Mouse (Mus musculus): ENCODE results near the gene Zfp385a. TPM values are rescaled to one million over a fixed set of nuclear protein-coding genes. Genes with fewer than 3 reads are reported as not detected.

Gene Zfp385a
- polyA plus RNA-seq, 1 experiment from 2014 or later: 27.4 TPM

- H3K9me3 ChIP-seq (ENCODE audit: control insufficient read depth, low read length): no peaks in the 10 kb centered on the region
- ATAC-seq (replicated peaks; ENCODE audit: low FRiP score): no peak
- DNase-seq (ENCODE audit: low spot score): no peak
- H3K4me2 ChIP-seq (ENCODE audit: low read depth, low read length, severe bottlenecking): no peak overlapping the region
- no peaks in the 10 kb centered on the region for H3K27me3 ChIP-seq (ENCODE audit: control insufficient read depth, insufficient read depth, low read length)
- no peak overlapping the region for H3K9ac ChIP-seq (ENCODE audit: low read length)
- H3K36me3 ChIP-seq (ENCODE audit: control insufficient read depth, insufficient read depth, low read length): no peaks in the 10 kb centered on the region
- H3K4me3 ChIP-seq (ENCODE audit: low read depth, low read length): no peak overlapping the region
- H3K4me1 ChIP-seq (replicated peaks; ENCODE audit: control insufficient read depth, insufficient read depth, low read length): no peaks in the 10 kb centered on the region
- WGBS: 81% methylated on average over 4 of the region's 4 CpGs
- H3K27ac ChIP-seq (ENCODE audit: low read depth, low read length): no peak overlapping the region
Measured at GRCm38 (mm10) chr15:103375112-103375800, 35.4 kb upstream of the Zfp385a start.

GRCm38 (mm10) chr15:103372461-103372860 is 32.6 kb upstream of the Zfp385a start:
- Histone ChIP-seq H3K4me3 (ENCODE audit: low read depth, low read length) (no peak overlapping the region), H3K9me3 (ENCODE audit: control insufficient read depth, low read length) (no peaks in the 10 kb centered on the region), H3K36me3 (ENCODE audit: control insufficient read depth, insufficient read depth, low read length) (no peaks in the 10 kb centered on the region), H3K27ac (ENCODE audit: low read depth, low read length) (no peak overlapping the region), H3K9ac (ENCODE audit: low read length) (no peak overlapping the region), H3K4me1 (replicated peaks; ENCODE audit: control insufficient read depth, insufficient read depth, low read length) (no peaks in the 10 kb centered on the region), H3K4me2 (ENCODE audit: low read depth, low read length, severe bottlenecking) (no peak overlapping the region), H3K27me3 (ENCODE audit: control insufficient read depth, insufficient read depth, low read length) (no peaks in the 10 kb centered on the region)
- no peak for ATAC-seq (replicated peaks; ENCODE audit: low FRiP score)
- DNase-seq (ENCODE audit: low spot score): no peak

GRCm38 (mm10) chr15:103371741-103372140 is 31.8 kb upstream of the Zfp385a start:
- H3K4me2 ChIP-seq (ENCODE audit: low read depth, low read length, severe bottlenecking): no peak overlapping the region
- ATAC-seq (replicated peaks; ENCODE audit: low FRiP score): no peak

GRCm38 (mm10) chr15:103371208-103371607 is 31.3 kb upstream of the Zfp385a start:
- H3K9me3 ChIP-seq (ENCODE audit: control insufficient read depth, low read length): no peaks in the 10 kb centered on the region
- H3K4me2 ChIP-seq (ENCODE audit: low read depth, low read length, severe bottlenecking): no peak overlapping the region
- H3K4me3 ChIP-seq (ENCODE audit: low read depth, low read length): no peak overlapping the region
- ATAC-seq (replicated peaks; ENCODE audit: low FRiP score) (no peak), DNase-seq (ENCODE audit: low spot score) (no peak)
- H3K4me1 ChIP-seq (replicated peaks; ENCODE audit: control insufficient read depth, insufficient read depth, low read length): 0 out of 2 replicates have a peak, but pooled peaks cover 2% of the 10 kb centered on the region
- no peaks in the 10 kb centered on the region for H3K27me3 ChIP-seq (ENCODE audit: control insufficient read depth, insufficient read depth, low read length)
- H3K9ac ChIP-seq (ENCODE audit: low read length): no peak overlapping the region
- H3K36me3 ChIP-seq (ENCODE audit: control insufficient read depth, insufficient read depth, low read length): no peaks in the 10 kb centered on the region
- H3K27ac ChIP-seq (ENCODE audit: low read depth, low read length): no peak overlapping the region
- WGBS: 43% methylated on average over 2 of the region's 2 CpGs

More at GRCm38 (mm10) chr15:103371741-103372140, 31.8 kb upstream of the Zfp385a start:
- H3K27me3 ChIP-seq (ENCODE audit: control insufficient read depth, insufficient read depth, low read length): no peaks in the 10 kb centered on the region
- H3K9ac ChIP-seq (ENCODE audit: low read length): no peak overlapping the region
- no peaks in the 10 kb centered on the region for H3K36me3 ChIP-seq (ENCODE audit: control insufficient read depth, insufficient read depth, low read length)
- no peak for DNase-seq (ENCODE audit: low spot score)
- no peak overlapping the region for H3K4me3 ChIP-seq (ENCODE audit: low read depth, low read length)
- no peak overlapping the region for H3K27ac ChIP-seq (ENCODE audit: low read depth, low read length)
- H3K4me1 ChIP-seq (replicated peaks; ENCODE audit: control insufficient read depth, insufficient read depth, low read length): 0 out of 2 replicates have a peak, but pooled peaks cover 2% of the 10 kb centered on the region
- 94% methylated on average over 1 of the region's 1 CpGs for WGBS
- no peaks in the 10 kb centered on the region for H3K9me3 ChIP-seq (ENCODE audit: control insufficient read depth, low read length)

- Histone ChIP-seq H3K27ac (ENCODE audit: low read depth, low read length) (no peak overlapping the region), H3K4me2 (ENCODE audit: low read depth, low read length, severe bottlenecking) (no peak overlapping the region), H3K9ac (ENCODE audit: low read length) (no peak overlapping the region), H3K9me3 (ENCODE audit: control insufficient read depth, low read length) (no peaks in the 10 kb centered on the region), H3K4me1 (replicated peaks; ENCODE audit: control insufficient read depth, insufficient read depth, low read length) (0 out of 2 replicates have a peak, but pooled peaks cover 2% of the 10 kb centered on the region), H3K4me3 (ENCODE audit: low read depth, low read length) (no peak overlapping the region), H3K27me3 (ENCODE audit: control insufficient read depth, insufficient read depth, low read length) (no peaks in the 10 kb centered on the region), H3K36me3 (ENCODE audit: control insufficient read depth, insufficient read depth, low read length) (no peaks in the 10 kb centered on the region)
- ATAC-seq (replicated peaks; ENCODE audit: low FRiP score) (no peak), DNase-seq (ENCODE audit: low spot score) (peak; percentile 38)
- WGBS: 62% methylated on average over 4 of the region's 4 CpGs
Measured at GRCm38 (mm10) chr15:103370462-103370861, 30.6 kb upstream of the Zfp385a start.

- no peak overlapping the region for H3K9ac ChIP-seq (ENCODE audit: low read length)
- H3K4me3 ChIP-seq (ENCODE audit: low read depth, low read length): no peak overlapping the region
- ATAC-seq (replicated peaks; ENCODE audit: low FRiP score) (no peak), DNase-seq (ENCODE audit: low spot score) (no peak)
- no peaks in the 10 kb centered on the region for H3K36me3 ChIP-seq (ENCODE audit: control insufficient read depth, insufficient read depth, low read length)
- H3K4me1 ChIP-seq (replicated peaks; ENCODE audit: control insufficient read depth, insufficient read depth, low read length): peaks cover 6% of the 10 kb centered on the region; the same call in 1 of the 2 replicates
- 91% methylated on average over 1 of the region's 1 CpGs for WGBS
- no peaks in the 10 kb centered on the region for H3K9me3 ChIP-seq (ENCODE audit: control insufficient read depth, low read length)
- H3K27me3 ChIP-seq (ENCODE audit: control insufficient read depth, insufficient read depth, low read length): no peaks in the 10 kb centered on the region
- H3K4me2 ChIP-seq (ENCODE audit: low read depth, low read length, severe bottlenecking): no peak overlapping the region
- no peak overlapping the region for H3K27ac ChIP-seq (ENCODE audit: low read depth, low read length)
Measured at GRCm38 (mm10) chr15:103369123-103369522, 29.2 kb upstream of the Zfp385a start.

GRCm38 (mm10) chr15:103368179-103368940 is 28.5 kb upstream of the Zfp385a start:
- Histone ChIP-seq H3K9ac (ENCODE audit: low read length) (no peak overlapping the region), H3K4me2 (ENCODE audit: low read depth, low read length, severe bottlenecking) (no peak overlapping the region), H3K36me3 (ENCODE audit: control insufficient read depth, insufficient read depth, low read length) (no peaks in the 10 kb centered on the region), H3K27me3 (ENCODE audit: control insufficient read depth, insufficient read depth, low read length) (no peaks in the 10 kb centered on the region), H3K9me3 (ENCODE audit: control insufficient read depth, low read length) (no peaks in the 10 kb centered on the region), H3K4me1 (replicated peaks; ENCODE audit: control insufficient read depth, insufficient read depth, low read length) (peaks cover 6% of the 10 kb centered on the region; the same call in 1 of the 2 replicates), H3K27ac (ENCODE audit: low read depth, low read length) (no peak overlapping the region), H3K4me3 (ENCODE audit: low read depth, low read length) (no peak overlapping the region)
- DNase-seq (ENCODE audit: low spot score) (peak; percentile 39), ATAC-seq (replicated peaks; ENCODE audit: low FRiP score) (no peak)
- WGBS: 77% methylated on average over 4 of the region's 4 CpGs

- WGBS: 1% methylated on average over 44 of the region's 51 CpGs
- peak within 1 kb of the TSS; percentile 77 for H3K9ac ChIP-seq (ENCODE audit: low read length)
- peaks cover 6% of the 10 kb centered on the region; the same call in 1 of the 2 replicates for H3K4me1 ChIP-seq (replicated peaks; ENCODE audit: control insufficient read depth, insufficient read depth, low read length)
- peak; percentile 80 for DNase-seq (ENCODE audit: low spot score)
- no peaks in the 10 kb centered on the region for H3K27me3 ChIP-seq (ENCODE audit: control insufficient read depth, insufficient read depth, low read length)
- no peaks in the 10 kb centered on the region for H3K36me3 ChIP-seq (ENCODE audit: control insufficient read depth, insufficient read depth, low read length)
- peak; percentile 73 for ATAC-seq (replicated peaks; ENCODE audit: low FRiP score)
- H3K27ac ChIP-seq (ENCODE audit: low read depth, low read length): no peak within 1 kb of the TSS
- H3K4me2 ChIP-seq (ENCODE audit: low read depth, low read length, severe bottlenecking): peak within 1 kb of the TSS; percentile 95
- peak within 1 kb of the TSS; percentile 62 for H3K4me3 ChIP-seq (ENCODE audit: low read depth, low read length)
- H3K9me3 ChIP-seq (ENCODE audit: control insufficient read depth, low read length): no peaks in the 10 kb centered on the region
Measured at GRCm38 (mm10) chr15:103366376-103367149, 26.7 kb upstream of the Zfp385a start, which contains the start of gene Itga5. Gene Itga5, minus strand, starts transcription at chr15:103366763.

Measured in forebrain, embryonic 11.5 days (tissue).